21 mouse cellular contexts compared by ENCODE assay signal in the genomic region with DNA sequence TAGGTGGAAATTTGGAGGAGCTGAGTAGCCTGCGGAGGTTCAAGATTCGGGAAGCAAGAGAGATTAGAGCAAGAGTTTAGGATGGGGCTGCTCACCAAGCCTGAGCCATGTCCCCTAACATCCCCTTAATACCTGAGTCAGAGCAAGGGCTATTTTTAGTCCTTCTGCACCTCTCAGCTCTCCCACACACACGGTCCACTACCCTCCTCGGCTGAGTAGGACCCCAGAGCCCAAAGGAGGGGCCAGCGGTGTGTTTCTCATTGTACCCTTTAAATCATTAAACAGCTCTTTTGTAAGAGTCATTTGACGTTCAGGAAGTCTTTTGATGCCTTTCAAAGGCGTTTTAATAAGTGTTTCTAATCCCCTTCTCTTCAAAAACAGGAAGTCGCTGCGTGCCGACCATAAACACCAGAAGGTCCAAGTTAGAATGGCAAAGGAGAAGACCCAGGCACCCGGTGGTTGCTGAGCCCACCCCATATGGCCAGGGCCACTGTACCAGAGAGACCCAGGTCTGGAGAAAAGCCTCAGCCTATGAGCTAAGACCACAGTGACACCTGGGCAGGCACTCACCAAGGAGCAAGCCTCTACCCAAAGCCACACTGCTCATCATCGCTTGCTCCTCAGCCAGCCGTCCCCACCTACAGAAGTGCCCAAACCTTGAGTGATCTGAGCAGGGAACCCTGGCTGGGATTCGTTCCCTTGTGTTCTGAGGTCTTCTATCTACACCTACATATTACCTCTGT. TPM values are rescaled to one million over a fixed set of nuclear protein-coding genes. Genes with fewer than 3 reads are reported as not detected.
"Had no signal": no experiment of that assay in that cellular context is flagged by ENCODE, and none has a peak within 500 bp of the region (broad histone marks: within the 10 kb centered on the region; RNA-seq: fewer than 3 reads in every experiment).

No protein-coding gene starts in this region.

- H3K4me2 ChIP-seq: limb, embryonic 13.5 days; liver, embryonic 12.5 days; liver, embryonic 15.5 days; lung, embryonic 15.5 days; midbrain, embryonic 13.5 days; neural tube, embryonic 13.5 days had no signal

- DNase-seq: kidney, adult 2 months; layer of hippocampus, postnatal 36 days; liver; lung, adult 18-20 months; lung, postnatal 10 days; lung, postnatal 36 days; thymus, adult 18-20 months; thymus, postnatal 36 days had no signal

- H3K4me1 ChIP-seq: liver, embryonic 12.5 days; liver, embryonic 15.5 days; lung, embryonic 15.5 days; megakaryocyte, embryonic 14.5 days; neural tube, embryonic 13.5 days had no signal

- ATAC-seq: liver, embryonic 12.5 days; midbrain, embryonic 13.5 days; midbrain, embryonic 16.5 days had no signal

- H3K27me3 ChIP-seq: liver, embryonic 15.5 days; lung, embryonic 15.5 days; neural tube, embryonic 13.5 days had no signal

- H3K9ac ChIP-seq: limb, embryonic 13.5 days; liver, embryonic 12.5 days; liver, embryonic 15.5 days; lung, embryonic 15.5 days; midbrain, embryonic 13.5 days; neural tube, embryonic 13.5 days had no signal

- H3K36me3 ChIP-seq: limb, embryonic 13.5 days; liver, embryonic 12.5 days; liver, embryonic 15.5 days; lung, embryonic 15.5 days; midbrain, embryonic 10.5 days; midbrain, embryonic 13.5 days; neural tube, embryonic 13.5 days had no signal

- H3K4me3 ChIP-seq: layer of hippocampus, adult 2 months; left cerebral cortex, adult 2 months; limb, embryonic 13.5 days; liver, embryonic 12.5 days; liver, embryonic 15.5 days; lung, embryonic 15.5 days; megakaryocyte, embryonic 14.5 days; midbrain, embryonic 10.5 days; midbrain, embryonic 13.5 days; myocyte; neural tube, embryonic 13.5 days had no signal

- H3K27ac ChIP-seq: layer of hippocampus, adult 2 months; left cerebral cortex, adult 2 months; limb, embryonic 13.5 days; liver, embryonic 12.5 days; liver, embryonic 15.5 days; lung, embryonic 15.5 days; midbrain, embryonic 10.5 days; midbrain, embryonic 13.5 days; neural tube, embryonic 13.5 days had no signal

- H3K9me3 ChIP-seq: limb, embryonic 13.5 days; liver, embryonic 12.5 days; liver, embryonic 15.5 days; lung, embryonic 15.5 days; megakaryocyte, embryonic 14.5 days; midbrain, embryonic 10.5 days; midbrain, embryonic 13.5 days; neural tube, embryonic 13.5 days had no signal

RNA-seq across cellular contexts. Expression of a gene that starts 22.2 kb away (rescaled TPM):
- polyA plus RNA-seq: myocyte; small intestine, adult 2 months had no signal
